Mouse (Mus musculus): Measurements from ENCODE around the gene Nxf1.

- TF ChIP-seq EP300 (IDR thresholded peaks at IDR 0.05; ENCODE audit: low read depth) (no peak), CTCF (IDR thresholded peaks at IDR 0.05; ENCODE audit: low read depth) (no peak)
Observed at GRCm38 (mm10) chr19:8722021-8722420, 34.9 kb upstream of the Nxf1 start.
